Mouse (Mus musculus) testis, postnatal 14 days (tissue): ENCODE data around the gene Psmb3.
"Not testable (repeated sequence)": the region's sequence is repeated elsewhere in the genome, so short reads cannot be mapped to it uniquely, and the experiment has no call there.

Experiments
- DNase-seq: peaks from one replicate; pipeline ENCODE4 v3.0.0; 2021; ENCODE audit warnings: low spot score

Psmb3 gene

GRCm38 (mm10) chr11:97695712-97696401 is 7.3 kb upstream of the Psmb3 start:
- DNase-seq = no peak

DNA sequence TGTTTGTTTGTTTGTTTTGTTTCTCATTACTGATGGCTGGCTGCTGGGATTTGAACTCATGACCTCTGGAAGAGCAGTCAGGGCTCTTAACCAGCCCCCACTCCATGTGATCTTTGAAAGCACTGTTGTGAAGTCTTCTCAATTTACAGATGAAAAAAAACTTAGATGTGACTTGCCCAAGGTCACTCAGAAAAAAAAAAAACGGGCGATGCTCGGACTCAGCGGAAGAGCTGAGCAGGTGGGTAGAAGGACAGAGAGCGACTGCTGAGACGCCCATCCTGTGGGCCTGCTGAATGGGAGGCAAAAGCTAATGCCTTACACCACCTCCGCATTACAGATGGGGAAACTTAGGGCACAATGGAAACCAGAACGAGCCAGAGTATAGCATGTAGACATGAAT is 6.5 kb upstream of the Psmb3 start:
- DNase-seq = no peak

DNA sequence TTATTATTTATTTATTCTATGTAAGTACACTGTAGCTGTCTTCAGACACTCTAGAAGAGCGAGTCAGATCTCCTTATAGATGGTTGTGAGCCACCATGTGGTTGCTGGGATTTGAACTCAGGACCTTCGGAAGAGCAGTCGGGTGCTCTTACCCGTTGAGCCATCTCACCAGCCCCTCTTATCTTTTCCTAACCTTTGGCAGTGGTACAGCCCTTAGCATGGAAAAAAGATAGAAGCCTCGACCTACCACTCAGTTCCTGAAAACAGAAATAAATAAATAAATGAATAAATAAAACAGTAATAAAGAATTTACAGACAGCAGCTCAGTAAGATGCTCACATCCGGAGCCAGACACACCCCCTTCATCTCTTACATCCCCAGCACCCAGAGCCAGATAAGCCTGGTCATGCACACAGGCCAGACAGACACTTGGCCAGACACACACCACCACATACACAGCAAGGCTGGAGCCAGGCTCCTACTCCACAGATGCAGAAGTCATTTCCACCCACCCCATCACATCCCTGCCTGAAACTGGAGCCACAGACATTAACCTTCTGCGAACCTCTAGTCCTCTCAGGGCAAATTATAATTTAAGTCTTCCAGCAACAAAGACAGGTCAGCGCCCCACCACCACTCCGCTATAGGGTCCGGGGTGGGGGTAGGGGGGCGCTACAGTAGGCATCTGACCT is 5.9 kb upstream of the Psmb3 start:
- no peak for DNase-seq

- no peak for DNase-seq
Measured at GRCm38 (mm10) chr11:97697891-97698529, 5.2 kb upstream of the Psmb3 start.

GRCm38 (mm10) chr11:97698741-97699611 is 4.2 kb upstream of the Psmb3 start:
- peak; percentile 85 for DNase-seq

GRCm38 (mm10) chr11:97699626-97700002 is 3.6 kb upstream of the Psmb3 start:
- peak; percentile 88 for DNase-seq

DNA sequence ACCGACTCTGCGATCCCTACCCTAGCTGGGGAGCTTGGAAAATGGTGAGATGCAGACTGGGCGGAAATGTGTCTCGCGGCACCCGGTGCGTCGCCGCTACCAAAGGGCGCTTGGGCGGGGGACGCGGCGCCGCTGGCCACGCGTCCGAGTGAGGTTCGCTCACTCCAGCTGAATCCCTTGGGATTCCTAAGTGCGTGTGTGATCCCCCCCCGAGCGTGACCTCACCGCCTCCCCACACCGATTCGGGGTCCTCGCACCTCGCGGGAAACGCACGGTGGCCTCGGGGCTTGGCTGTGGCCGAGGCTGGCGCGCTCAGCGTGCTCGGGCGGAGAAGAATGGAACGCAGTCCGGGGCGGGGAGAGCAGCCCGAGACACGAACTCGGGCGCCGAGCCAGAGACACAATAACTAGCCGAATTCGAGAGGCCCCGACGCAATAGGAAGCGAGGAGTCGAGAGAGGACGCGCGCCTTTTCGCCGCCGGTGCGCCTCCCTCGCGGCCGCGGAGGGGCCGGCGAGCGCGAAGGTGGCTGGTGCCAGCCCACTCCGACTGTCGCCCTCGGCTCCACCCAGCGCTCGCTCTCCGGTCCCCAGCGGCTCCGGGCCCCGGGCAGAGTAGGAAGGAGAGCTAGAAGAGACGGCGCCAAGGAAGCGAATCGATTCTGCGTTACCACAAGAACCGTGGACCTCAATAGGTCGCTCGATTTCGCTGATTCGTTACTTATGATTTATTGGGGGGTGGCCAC is 3.0 kb upstream of the Psmb3 start, which contains the start of gene Pcgf2:
Gene Pcgf2 (minus strand): TSS at position 495 of the 743 bp plus-strand sequence.
- DNase-seq = peak; percentile 80

DNA sequence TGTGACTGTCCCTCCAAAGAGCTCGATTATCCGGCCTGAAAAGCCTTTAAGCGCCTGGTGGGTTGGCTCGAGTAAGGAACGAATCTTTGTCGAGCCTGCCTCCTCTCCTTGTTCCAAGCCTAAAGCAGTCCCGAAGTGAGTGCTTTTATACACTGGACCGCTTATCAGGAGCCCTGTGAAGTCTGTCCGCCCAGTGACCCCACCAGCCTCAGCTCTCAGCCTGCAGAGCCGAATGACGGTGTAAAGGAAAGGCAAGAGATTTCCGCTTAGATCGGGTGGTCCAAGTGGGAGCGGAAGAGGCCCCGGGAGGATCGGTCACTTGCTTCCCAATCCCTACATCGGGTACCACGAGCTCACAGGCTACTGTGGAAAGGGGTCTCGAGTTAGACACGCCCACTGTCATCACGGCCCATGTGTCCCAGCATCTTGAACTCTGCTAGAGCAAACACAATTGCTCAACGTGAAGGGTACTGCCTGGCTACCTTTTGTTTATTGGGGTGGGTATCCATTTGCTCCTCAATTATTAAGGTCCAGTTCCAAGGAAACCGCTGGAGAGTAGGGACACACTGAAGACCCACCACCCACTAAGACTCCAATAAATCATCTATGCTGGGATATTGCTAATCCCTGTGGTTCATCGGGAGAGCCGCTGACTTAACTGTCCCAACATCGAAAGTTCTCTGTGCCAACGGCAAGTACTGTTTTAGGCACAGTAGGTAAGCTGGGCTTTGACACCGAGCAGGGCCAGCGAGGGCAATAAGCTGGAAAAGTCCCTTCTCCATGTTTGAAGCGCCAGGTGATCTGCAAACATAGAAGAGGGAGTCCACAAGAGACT is 2.2 kb upstream of the Psmb3 start:
- no peak for DNase-seq

DNA sequence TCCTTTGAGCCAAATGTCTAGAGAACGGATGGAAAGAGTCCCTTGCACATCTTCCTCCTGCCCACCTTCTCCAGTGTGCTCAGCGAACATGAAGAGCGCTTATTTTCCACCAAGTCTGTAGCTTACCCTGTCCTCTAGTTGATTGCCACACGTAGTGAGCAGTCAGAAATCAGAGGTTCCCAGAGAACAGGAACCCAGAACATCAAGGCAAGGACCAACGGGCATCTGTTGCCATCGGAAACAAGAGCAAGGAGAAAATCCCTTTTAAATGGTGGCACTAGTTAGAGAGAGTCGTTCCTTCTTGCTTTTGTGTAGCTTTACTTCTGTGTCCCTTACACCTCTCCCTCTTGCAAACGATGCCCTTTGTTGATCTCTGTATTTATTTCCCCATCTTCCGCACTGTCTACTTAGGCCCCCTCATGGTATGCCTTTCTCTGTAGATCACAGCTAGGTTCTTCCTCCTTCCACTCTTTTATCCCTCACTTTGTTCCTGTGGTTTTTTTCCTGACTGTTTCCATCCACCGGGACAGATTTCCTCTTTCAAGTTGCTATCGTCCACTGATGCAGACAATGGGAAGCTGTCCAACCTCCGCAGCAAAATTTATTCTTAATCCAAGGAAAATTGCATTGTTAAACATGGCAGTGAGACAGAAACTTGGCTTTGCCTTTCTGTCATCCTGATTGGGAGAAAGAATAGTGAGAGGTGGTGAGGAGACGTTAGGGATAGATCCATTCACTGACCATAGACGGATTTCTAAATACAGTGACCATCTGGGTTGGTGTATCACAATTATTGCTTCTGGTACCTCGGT is 1.4 kb upstream of the Psmb3 start:
- no peak for DNase-seq

GRCm38 (mm10) chr11:97702393-97702745 is 830 bp upstream of the Psmb3 start:
- peak; percentile 78 for DNase-seq

DNA sequence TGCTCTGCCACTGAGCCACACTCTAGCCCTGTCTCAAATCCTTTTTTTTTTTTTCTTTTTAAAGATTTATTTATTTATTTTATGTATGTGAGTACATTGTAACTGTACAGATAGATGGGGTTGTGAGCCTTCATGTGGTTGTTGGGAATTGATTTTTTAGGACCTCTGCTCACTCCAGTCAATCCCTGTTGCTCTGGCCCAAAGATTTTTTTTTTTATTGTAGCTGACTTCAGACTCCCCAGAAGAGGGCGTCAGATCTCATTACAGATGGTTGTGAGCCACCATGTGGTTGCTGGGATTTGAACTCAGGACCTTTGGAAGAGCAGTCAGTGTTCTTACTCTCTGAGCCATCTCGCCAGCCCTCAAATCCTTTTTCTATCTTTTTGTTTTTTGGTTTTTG is 6.9 kb downstream of the Psmb3 start:
- not testable (repeated sequence) for DNase-seq

- no peak for DNase-seq
Measured at GRCm38 (mm10) chr11:97711200-97711900, 8.2 kb downstream of the Psmb3 start.

DNA sequence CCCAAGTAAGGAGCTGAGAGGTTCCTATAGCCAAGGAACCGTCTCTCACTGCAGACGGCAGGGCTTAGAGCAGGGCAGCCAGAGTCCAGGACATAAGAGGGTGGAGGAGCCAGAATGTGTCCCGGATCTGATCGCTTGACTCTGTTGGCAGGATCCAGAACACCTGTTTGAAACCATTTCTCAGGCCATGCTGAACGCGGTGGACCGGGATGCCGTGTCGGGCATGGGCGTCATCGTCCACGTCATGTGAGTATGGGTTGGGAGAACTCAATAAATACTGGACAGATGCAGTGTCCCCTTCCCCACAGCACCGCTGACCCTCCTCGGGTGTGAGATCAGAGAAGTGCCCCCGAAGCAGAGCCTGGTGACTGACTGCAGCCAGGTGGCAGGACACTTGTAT is 9.1 kb downstream of the Psmb3 start:
- DNase-seq = no peak

DNA sequence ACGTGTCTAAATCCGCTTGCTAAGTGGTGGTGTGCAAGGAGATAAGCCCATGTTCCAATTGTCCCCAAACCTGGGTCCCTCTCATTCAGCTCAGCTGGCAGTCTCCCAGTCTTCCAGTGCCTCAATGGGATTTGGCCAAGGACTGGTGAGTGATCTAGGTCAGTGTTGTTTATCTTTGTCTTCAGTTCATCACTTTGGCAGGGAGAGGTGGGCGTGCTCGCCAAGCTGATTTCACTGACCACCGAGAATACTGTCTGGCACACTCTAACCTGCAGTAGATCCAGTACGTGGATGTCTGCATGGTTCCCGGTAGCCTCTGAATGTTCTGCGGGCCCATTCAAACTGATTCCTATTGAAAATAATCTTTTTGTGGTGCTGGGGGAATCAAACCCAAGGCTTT is 10.7 kb downstream of the Psmb3 start:
- DNase-seq = no peak

GRCm38 (mm10) chr11:97714356-97714755 is 11.2 kb downstream of the Psmb3 start:
- DNase-seq = no peak

DNA sequence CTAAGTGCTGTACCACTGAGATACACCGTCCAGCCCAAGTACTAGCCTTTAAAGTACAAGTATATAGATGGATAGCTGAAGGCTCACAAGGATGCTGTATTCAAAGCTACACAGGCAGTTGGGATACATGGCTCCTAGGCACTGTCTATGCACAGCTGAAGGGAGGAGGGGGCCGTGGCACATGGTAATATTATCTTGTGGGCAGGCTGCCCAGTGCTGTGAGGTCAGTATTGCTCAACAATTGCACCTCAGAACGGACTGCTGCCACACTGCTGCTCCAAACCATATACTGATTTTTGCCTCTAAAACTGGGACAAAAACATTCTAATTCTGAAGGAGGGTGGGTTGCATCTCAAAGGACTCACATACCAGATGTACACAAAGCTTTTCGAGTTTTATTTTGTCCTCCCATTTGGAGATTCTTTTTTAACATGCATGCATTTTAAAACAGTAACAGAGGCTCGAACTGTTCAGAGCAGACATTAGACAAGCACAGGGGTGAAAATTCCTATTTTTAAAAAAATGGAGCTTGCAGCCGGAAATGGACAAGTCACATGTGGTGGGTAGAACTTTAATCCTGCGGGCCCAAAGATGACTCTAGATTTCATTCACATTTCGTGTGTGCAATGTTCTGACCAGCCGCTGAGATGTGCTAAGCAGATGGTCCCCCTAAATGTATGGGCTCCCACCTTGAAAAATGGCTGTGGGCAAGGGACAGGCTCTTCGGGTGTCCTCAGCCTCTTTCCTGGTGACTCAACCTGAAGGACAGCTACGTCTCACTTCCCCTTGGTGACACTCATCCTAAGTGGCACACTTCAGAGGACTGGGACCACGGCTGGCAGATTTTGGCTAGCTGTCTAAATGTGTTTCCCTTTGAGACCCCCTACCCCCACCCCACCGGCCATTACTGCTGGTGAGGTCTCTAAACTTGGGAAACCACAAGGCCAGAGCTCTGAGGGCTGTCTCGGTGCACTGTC is 11.9 kb downstream of the Psmb3 start:
- DNase-seq = no peak

DNA sequence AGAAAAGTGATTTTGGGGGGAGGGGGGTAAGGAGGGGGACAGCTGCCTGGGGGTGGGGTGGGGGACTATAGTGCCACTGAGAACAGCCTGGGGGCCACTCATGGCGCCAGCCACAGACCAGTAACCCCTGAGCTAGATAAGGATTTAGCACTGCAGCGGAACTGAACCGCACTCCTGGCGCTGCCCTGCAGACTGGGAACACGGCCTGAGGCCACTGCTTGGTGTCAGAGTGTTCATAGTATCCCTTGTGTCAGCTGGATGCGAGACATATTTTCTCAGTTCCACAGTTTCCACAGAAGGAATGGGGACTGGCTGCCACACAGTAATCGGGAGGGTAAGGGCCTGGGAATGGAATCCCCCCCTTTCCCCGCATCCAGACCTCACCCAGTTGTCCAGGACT is 12.8 kb downstream of the Psmb3 start:
- DNase-seq = no peak
